Mouse (Mus musculus) layer of hippocampus, adult 2 months (tissue): ENCODE results near the gene Hist4h4. TPM values are rescaled to one million over a fixed set of nuclear protein-coding genes. Genes with fewer than 3 reads are reported as not detected.
"Not testable (repeated sequence)": the region's sequence is repeated elsewhere in the genome, so short reads cannot be mapped to it uniquely, and the experiment has no call there.

Source experiments
- DNase-seq, 2 experiments: peaks; one replicate each; pipeline ENCODE4 v3.0.0; 2022; ENCODE audit warnings: low spot score in 2 of 2
- H3K27ac ChIP-seq: fragments of 200-600 bp; 2 replicates; pipeline ENCODE4 v1.8.1; 2022
- H3K4me3 ChIP-seq: fragments of 200-600 bp; 2 replicates; pipeline ENCODE4 v1.8.1; 2022; ENCODE audit warnings: mild to moderate bottlenecking
- CTCF ChIP-seq: fragments of 200-600 bp; conservative IDR thresholded peaks from 2 replicates; pipeline ENCODE4 v1.8.1; 2022; ENCODE audit warnings: antibody characterized with exemption, mild to moderate bottlenecking, moderate library complexity
- total RNA-seq, 2 experiments: library from RNA; stranded (reverse); gene quantifications; 2 replicates each; pipeline ENCODE4 v1.2.3; 2021

Hist4h4 gene
- total RNA-seq, 2 experiments from 2014 or later, result 11.6 to 12.8 TPM

DNA sequence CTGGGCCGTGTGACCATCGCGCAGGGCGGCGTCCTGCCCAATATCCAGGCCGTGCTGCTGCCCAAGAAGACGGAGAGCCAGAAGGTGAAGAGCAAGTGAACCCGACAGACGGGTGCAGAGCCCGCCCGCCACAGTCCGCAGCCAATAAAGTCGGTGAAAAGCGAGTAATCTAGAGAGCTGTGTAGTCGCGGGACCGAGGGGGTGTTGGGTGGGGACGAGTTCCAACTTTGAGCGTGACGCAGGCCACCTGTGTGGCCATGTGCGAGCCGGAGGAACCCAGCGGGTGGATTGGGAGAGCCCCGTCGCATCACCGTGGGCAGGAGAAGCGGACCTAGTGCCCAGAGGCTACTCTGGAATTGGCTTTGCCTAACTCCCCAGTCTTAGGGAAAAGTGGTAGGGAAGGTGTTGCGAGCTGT is 4.4 kb upstream of the Hist4h4 start:
- H3K4me3 ChIP-seq, result peak overlapping the region; percentile 79
- peak overlapping the region; percentile 89 for H3K27ac ChIP-seq
- peak; percentile 53 for DNase-seq
- no peak for TF ChIP-seq CTCF

GRCm38 (mm10) chr6:136808014-136808417 is 3.8 kb upstream of the Hist4h4 start, which contains the start of gene H2afj:
Gene H2afj (plus strand): TSS chr6:136808244.
- peak; percentile 98 to 99 for DNase-seq

DNA sequence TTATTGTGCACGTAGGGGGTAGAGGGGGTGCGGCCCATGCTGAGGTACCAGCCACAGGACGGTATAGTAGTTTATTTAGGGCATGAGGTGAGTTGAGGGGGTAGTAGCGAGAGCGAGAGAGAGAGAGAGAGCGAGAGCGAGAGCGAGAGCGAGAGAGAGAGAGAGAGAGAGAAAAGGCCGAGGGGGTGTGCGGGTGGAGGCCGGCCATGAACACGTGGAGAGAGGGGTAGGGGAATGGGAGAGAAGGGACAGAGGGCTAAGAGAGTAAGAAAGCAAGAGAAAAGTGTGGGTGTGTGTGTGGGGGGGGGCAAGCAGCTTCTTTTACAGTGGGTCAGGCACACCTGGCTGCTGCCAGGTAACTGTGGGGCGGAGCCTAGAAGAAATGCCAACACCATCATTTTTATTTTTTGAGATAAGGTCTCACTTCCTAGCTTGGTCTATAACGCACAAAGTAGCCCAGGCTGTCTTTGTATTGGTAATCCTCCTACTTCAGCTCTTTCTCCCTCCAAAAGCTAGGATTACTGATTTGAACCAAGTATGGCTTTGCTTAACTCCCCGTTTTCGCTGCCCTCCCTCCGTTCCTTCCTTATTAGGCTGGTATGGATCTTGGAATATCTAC is 3.3 kb upstream of the Hist4h4 start:
- H3K27ac ChIP-seq, result peak overlapping the region; percentile 89
- H3K4me3 ChIP-seq, result peak overlapping the region; percentile 79
- no peak for TF ChIP-seq CTCF
- no peak for DNase-seq

More at GRCm38 (mm10) chr6:136808014-136808417, 3.8 kb upstream of the Hist4h4 start, which contains the start of gene H2afj:
- TF ChIP-seq CTCF, result no peak
- H3K4me3 ChIP-seq, result peak within 1 kb of the TSS; percentile 79
- H3K27ac ChIP-seq, result peak within 1 kb of the TSS; percentile 89

DNA sequence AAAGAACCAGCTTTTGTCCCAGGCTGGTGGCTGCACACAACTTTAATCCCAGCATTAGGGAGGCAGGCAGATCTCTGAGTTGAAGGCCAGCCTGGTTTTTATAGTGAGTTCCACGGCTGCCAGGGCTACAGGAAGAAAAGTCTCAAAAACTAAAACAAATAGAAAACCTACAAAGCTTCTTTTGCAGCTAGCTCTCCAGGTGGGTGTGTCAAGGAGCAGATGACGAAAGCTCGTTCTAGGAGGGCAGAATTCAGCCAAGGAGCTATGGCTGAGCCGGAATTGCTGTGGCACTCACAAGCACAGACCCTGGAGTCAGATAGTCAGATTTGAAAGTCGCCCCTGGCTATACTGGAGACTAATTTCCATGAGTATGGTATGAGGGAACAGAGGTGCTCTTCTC is 2.6 kb upstream of the Hist4h4 start:
- TF ChIP-seq CTCF, result no peak
- H3K27ac ChIP-seq, result no peak overlapping the region; the same call in 1 of the 2 replicates
- DNase-seq, result no peak
- H3K4me3 ChIP-seq, result no peak overlapping the region

DNA sequence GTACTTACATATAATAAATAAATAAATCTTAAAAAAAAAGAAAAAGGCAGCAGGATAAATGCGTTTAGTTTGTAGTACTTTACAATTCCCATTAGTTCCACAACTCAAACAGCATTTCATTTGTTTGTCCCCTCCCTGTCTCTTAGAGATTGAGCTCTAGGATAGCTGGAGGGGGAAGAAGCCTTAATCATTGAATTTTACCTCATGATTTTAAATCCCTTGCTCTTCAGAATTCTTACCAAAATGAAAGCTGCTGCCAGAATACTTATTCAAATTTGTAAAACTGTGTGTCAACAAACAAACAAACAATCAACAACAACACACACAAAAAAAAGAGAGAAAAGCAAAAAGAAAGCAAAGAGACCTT is 1.2 kb upstream of the Hist4h4 start:
- H3K4me3 ChIP-seq, result no peak overlapping the region
- TF ChIP-seq CTCF, result no peak
- peak overlapping the region; percentile 99; the same call in 1 of the 2 replicates for H3K27ac ChIP-seq
- no peak for DNase-seq

- peak; percentile 48 for TF ChIP-seq CTCF
- H3K27ac ChIP-seq, result peak overlapping the region; percentile 99
These were observed 642 bp upstream of the Hist4h4 start for GRCm38 (mm10) chr6:136804705-136805408.

GRCm38 (mm10) chr6:136803093-136803738 is 999 bp downstream of the Hist4h4 start:
- no peak for TF ChIP-seq CTCF
- Histone ChIP-seq H3K27ac (peak overlapping the region; percentile 99), H3K4me3 (peak overlapping the region; percentile 65)
- DNase-seq, result no peak

More at GRCm38 (mm10) chr6:136804705-136805408, 642 bp upstream of the Hist4h4 start:
- peak overlapping the region; percentile 65 for H3K4me3 ChIP-seq
- DNase-seq, result no peak

GRCm38 (mm10) chr6:136801274-136801673 is 2.9 kb downstream of the Hist4h4 start:
- Histone ChIP-seq H3K4me3 (no peak overlapping the region), H3K27ac (no peak overlapping the region)
- TF ChIP-seq CTCF, result no peak
- DNase-seq, result no peak

DNA sequence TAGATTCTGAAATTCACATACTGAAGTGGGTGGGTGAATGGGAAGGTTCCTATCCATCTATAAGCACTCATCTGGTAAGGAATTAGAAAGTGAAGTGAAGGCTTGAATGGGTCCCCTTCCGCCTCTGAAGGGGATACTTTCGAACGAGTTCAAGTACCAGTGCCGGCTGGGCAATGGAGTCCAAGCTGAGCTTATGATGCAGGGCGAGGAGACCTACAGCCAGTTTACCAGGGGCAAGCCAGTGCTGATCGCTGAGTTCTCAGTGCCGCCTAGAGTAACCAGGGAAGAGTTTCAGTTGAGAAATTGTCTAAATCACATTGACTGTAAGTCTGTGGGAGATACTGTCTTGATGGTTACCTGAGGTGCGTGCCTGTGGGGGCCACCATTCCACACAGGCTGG is 3.5 kb downstream of the Hist4h4 start:
- H3K27ac ChIP-seq, result no peak overlapping the region
- no peak for TF ChIP-seq CTCF
- DNase-seq, result no peak
- H3K4me3 ChIP-seq, result no peak overlapping the region

DNA sequence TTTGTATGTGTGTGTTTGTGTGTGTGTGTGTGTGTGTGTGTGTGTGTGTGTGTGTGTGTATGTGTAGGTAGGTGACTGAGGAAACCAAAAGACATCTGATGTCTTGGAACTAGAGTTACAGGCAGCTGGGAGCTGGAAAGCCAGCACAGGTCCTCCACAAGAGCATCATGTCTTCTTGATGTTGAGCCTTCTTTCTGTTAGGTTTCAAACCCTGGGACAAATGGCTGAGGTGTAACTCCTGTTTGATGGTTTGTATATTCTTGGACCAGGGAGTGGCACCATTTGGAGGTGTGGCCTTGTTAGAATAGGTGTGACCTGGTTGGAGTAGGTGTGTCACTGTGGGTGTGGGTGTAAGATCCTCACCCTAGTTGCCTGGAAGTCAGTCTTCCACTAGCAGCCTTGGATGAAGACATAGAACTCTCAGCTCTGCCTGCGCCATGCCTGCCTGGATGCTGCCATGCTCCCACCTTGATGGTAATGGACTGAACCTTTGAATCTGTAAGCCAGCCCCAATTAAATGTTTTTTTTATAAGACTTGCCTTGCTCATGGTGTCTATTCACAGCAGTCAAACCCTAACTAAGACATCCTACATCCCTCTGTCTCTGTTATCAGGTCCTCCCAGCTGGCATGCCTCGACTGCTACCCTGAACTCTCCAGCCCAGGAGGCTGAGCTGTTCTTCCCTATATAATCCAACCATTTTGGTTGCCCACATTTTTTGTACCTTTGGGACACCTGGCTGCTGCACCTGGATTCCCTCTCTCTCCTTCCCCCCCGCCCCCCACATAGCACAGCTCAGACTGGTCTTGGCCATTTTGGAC is 6.1 kb downstream of the Hist4h4 start:
- not testable (repeated sequence) for H3K4me3 ChIP-seq, DNase-seq, H3K27ac ChIP-seq

DNA sequence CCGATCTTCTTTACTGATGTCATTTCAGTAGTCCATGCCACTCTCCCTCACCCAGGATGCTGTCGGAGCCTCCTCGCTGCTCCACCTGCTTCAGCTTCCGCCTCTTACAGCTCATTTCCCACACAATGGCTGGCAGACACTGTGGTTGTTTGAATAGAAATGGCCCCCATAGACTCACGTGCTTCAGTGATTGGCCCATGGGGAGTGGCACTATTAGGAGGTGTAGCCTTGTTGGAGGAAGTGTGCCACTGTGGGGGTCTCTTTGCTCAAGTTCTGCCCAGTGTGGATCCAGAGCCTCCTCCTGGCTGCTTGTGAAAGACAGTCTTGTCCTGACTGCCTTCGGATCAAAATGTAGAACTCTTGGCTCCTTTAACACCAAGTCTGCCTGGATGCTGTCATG is 8.4 kb downstream of the Hist4h4 start:
- TF ChIP-seq CTCF, result no peak
- no peak for DNase-seq
- Histone ChIP-seq H3K4me3 (no peak overlapping the region), H3K27ac (no peak overlapping the region)

DNA sequence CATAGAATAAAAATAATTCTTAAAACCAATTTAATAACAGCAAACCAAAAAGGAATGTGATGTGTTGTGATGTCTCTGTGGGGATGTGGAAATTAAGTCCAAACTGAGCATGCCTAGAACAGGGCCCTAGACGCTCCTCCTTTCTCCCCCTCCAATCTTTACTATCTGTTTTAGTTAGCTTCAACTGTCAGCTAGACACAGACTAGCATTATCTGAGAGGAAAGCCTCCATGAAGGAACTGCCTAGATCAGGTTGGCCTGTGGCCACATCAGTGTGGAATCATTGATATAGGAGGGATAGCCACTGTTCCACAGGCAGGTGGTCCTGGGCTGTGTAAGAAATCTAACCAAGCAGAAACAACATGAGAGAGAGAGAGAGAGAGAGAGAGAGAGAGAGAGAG is 9.1 kb downstream of the Hist4h4 start:
- no peak overlapping the region for H3K27ac ChIP-seq
- H3K4me3 ChIP-seq, result no peak overlapping the region
- no peak for DNase-seq
- TF ChIP-seq CTCF, result no peak
